Mouse (Mus musculus): ENCODE data around the gene Strip1. TPM values are rescaled to one million over a fixed set of nuclear protein-coding genes. Genes with fewer than 3 reads are reported as not detected.

Strip1 gene
- polyA plus RNA-seq (2012; ENCODE audit: low replicate concordance), result 9.7 and 10.5 TPM in 2 replicates

DNA sequence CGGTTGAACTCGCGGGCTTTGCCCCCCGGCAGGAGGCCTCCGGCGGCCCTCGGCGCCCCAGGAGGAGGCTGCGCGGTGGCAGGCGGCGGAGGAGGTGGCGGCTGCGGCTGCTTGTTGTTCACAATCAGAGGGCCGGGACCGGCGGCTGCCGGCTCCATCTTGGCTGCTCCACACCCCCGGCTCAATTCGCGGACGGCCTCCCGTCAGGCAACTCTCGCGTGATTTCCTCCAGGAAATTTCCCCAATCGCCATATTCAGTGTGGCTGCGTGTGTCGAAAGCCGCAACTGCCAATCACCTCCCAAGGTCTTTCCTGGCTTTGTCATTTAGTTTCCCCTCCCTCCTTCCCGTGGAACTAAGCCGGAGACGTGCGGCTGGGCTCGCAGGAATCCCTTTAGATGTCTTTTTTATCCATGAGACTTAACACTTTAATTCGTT is at the start of gene Strip1:
TSS of gene Strip1 (minus strand) at position 172 of the 436 bp plus-strand sequence.

DNA sequence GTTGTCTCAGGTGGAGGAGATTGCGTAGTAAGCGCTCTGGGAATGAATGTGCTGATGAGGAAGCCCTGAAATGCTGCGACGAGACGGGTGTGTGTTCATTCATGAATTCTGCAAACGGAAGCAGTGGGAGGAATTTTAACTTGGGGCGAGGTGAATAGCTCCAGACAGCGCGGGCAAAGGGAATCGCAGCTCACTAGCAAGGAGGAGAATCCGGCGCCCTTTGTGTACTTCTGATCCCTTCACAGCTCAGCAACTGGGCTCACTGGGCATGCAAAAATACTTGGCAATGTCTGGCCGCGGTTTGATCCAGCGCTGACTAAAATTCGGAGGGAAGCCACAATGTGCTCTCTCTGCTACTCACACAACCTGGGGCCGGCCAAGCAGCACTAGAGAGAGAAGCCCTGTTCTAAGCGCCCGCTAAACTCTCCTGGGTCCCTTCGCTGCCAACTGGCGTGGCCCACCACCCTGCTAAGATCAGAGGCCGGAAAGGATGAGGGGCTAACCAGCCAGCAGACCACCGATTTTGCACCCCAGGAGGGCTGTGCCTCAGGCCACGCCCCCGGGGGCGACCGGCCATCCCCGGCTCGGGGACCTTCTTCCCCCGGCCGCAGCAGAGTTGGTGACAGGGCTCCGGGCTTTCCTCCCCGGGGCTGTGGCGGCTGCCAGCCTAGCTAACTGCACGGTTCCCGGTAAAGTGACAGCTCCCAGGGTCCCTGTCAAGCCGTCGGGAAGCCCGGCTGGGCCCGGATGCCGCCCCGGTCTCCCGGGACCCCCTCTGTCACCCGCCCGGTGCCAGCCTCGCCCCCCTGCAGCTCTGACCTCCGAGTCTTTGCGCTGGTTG is 592 bp downstream of the Strip1 start, which contains the start of gene Gm10961:
TSS of gene Gm10961 (plus strand) at position 641 of the 841 bp plus-strand sequence.

DNA sequence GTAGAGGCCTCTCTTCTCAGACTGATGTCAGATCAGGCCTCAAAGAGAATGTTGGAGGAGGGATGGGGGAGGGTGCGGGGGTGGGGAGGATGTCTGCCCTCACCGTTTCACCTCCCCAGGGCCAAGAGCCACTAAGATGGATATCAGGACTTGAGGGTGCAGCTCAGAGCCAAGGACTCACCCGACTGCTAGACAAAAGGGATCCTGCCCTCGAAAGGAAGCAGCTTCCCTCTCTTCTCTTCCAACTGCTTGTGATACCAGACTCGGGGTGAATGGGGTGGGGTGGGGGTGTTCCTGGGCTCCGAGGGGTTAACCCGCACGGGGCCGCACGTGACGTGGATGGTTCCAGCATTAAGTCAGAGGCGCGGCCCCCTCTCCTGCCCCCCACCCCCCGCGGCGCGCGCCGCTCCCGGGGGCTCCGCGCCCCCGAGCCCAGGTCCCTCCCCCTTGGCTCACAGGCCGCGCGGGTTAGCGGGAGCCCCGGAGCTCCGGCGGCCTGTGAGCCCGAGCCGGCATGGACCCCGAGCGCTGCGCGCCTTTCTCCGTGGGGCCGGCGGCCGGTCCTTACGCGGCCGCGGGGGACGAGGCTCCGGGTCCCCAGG is 36.7 kb downstream of the Strip1 start, which contains the start of gene Alx3:
TSS of gene Alx3 (plus strand) at position 370 of the 602 bp plus-strand sequence.

Other genes with a start within 250 kb of the Strip1 start
- gene Kcnc4, start 172.1 kb downstream of the Strip1 start, polyA plus RNA-seq (2012; ENCODE audit: low replicate concordance), result not detected in 2 replicates
- 0.03 TPM in 1 of 2 replicates, not detected in the other for gene Slc6a17, start 113.7 kb downstream of the Strip1 start, polyA plus RNA-seq (2012; ENCODE audit: low replicate concordance)
- not detected in 2 replicates for gene Ubl4b, start 76.6 kb downstream of the Strip1 start, polyA plus RNA-seq (2012; ENCODE audit: low replicate concordance)
- gene Alx3, start 36.7 kb downstream of the Strip1 start, polyA plus RNA-seq (2012; ENCODE audit: low replicate concordance), result not detected in 2 replicates
- gene Gm10961, start 372 bp downstream of the Strip1 start, polyA plus RNA-seq (2012; ENCODE audit: low replicate concordance), result not detected in 2 replicates
- gene Ahcyl1, start 64.9 kb upstream of the Strip1 start, polyA plus RNA-seq (2012; ENCODE audit: low replicate concordance), result 7.8 and 12.6 TPM in 2 replicates
- gene Csf1, start 128.8 kb upstream of the Strip1 start, polyA plus RNA-seq (2012; ENCODE audit: low replicate concordance), result 4.0 and 4.4 TPM in 2 replicates
- gene Eps8l3, start 245.5 kb upstream of the Strip1 start, polyA plus RNA-seq (2012; ENCODE audit: low replicate concordance), result not detected in 2 replicates

All from leukemia stem cell, adult 10-12 weeks (primary cell).